Mouse (Mus musculus) brain, adult 2 months (tissue): ENCODE data around the gene Ube2e2.
"Not testable (repeated sequence)": the region's sequence is repeated elsewhere in the genome, so short reads cannot be mapped to it uniquely, and the experiment has no call there.

Experiments
- DNase-seq: peaks from one replicate; pipeline ENCODE4 v3.0.0; 2011; ENCODE audit warnings: low read depth, low spot score

Gene Ube2e2

DNA sequence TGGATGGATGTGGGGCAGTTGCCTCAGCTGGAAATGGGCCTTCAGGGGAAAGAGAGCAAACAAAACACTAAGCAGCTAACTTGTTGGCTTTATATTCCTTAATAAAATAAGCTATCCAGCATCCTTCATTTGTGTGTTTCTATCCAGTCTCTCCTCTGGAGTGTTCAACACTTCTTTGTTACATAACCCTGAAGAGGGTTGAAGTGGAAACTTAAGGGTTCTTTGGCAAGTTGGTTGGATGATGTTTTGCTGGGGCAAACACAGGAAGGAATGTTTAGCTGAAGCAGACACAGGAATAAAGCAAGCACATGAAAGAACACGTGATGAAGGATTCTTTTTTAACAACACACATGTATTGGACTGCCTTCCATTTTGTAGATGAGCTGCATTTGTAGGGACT, 256.3 kb downstream of the Ube2e2 start:
- DNase-seq, result no peak

- DNase-seq, result no peak
These were observed 265.9 kb downstream of the Ube2e2 start for GRCm38 (mm10) chr14:18628170-18628569.

GRCm38 (mm10) chr14:18618603-18619002, 275.5 kb downstream of the Ube2e2 start:
- peak; percentile 31 for DNase-seq

DNA sequence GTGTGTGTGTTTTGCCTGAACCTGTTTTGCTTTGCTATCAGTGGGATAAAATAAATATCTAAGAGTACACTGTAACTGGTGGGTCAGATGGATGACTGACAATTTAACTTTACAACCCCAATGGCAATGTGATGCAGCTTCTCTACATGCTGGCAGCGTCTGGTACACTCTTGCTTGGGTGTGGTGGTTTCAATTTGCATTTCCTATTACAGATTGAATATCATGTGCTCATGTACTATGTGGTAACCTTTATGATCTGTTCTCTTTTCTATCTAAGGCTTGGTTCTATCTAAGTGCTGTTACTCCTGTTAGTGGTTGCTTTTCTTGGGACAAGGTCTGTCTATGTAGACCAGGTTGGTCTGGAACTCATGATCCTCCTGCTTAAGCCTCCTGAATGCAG, 292.1 kb downstream of the Ube2e2 start:
- DNase-seq, result no peak

GRCm38 (mm10) chr14:18586239-18587034, 307.6 kb downstream of the Ube2e2 start:
- DNase-seq, result peak; percentile 79

GRCm38 (mm10) chr14:18581735-18582134, 312.3 kb downstream of the Ube2e2 start:
- peak; percentile 54 for DNase-seq

DNA sequence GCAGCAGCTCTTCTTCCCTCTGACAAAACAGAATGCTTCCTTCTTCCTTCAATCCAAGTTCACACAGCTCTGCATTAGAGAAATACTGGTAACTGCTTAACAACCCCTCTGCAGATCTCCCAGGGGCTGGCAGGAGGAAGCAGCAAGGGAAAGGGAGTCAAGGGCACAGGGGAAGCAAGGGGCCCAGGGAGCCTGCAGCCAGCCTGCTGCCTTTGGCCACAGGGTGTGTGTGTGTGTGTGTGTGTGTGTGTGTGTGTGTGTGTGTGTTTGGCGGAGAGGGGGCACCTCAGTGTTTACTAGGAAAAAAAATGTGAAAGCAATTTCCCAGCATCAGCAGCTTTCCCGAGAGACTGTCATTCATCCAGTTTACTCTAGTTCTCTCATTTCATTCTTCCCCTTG, 319.3 kb downstream of the Ube2e2 start:
- no peak for DNase-seq

DNA sequence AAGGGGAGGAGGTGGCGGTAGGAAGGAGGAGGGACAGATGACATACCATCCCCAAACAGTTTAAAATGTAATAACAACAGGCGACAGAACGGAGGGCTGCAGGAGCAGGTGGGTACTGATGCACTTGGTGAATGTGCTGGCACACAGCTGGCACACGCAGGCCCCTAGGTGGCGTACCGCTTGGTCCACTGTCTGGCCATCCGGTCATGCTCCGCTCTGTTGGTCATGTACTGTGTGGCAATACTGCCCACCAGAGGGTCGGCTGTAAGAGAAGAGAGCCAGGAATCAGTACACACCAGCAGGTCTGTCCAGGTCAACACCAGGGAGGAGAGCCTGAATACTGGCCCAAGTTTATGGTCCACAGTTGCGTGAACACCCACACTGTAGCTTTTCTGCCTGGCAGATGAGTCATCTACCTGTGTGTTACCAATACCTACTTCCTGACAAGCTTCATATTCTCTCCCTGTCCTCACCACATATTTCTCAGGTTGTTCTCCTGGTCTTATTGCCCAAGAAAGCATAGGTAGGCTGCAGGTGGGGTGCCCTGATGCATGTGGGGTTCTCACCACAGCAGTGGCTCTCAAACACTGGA, 319.8 kb downstream of the Ube2e2 start:
- DNase-seq, result no peak

- no peak for DNase-seq
These were observed 320.6 kb downstream of the Ube2e2 start for GRCm38 (mm10) chr14:18573286-18573956.

- DNase-seq, result no peak
These were observed 321.2 kb downstream of the Ube2e2 start for GRCm38 (mm10) chr14:18572852-18573251.

DNA sequence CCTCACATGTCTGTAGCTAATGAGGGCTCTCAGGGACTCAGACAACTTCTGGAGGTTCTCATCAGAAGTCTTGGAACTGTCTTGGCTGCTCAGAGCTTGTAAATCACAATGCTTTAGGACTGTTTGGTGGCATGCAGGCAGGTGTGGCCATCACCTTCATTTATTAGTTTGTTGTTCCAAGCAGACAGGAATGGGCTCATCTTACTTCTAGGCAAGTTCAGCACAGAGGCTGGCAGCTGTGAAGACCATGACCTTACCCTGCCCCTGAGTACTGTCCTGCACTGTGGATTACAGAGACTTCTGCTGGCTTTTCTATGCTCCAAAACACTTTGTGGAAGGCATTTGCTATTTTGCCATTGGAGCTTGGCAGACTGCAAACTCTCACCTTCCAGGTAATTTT, 324.5 kb downstream of the Ube2e2 start:
- no peak for DNase-seq

GRCm38 (mm10) chr14:18564999-18565398, 329.1 kb downstream of the Ube2e2 start:
- not testable (repeated sequence) for DNase-seq

DNA sequence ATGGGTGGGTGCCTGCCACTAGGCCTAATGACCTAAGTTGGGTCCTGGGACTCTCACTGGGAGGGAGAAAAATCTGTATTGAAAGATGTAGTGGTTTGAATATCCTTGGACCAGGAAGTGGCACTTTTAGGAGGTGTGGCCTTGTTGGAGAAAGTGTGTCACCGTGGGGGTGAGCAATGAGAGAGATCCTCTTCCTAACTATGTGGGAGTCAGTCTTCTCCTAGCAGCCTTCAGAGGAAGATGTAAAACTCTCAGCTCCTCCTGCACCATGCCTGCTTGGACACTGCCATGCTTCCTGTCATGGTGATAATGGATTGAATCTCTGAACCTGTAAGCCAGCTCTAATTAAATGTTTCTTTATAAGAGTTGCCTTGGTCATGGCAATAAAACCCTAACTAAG, 338.8 kb downstream of the Ube2e2 start:
- DNase-seq, result peak; percentile 44

DNA sequence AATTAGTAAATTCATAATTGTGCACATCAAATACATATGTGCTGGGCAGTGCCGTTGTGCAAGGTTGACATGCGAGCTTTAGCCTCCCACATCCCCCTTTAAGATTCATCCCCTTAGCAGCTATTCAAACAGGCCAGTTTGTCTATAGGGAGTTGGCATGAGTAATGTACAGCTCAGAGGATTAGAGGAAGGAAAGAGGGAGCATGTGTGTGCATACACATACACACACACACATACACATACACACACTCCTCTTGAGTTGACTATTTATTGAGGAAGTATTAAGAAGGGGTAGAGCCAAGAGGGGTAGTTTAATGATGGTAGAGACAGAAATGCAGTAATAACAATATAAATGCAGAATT, 339.5 kb downstream of the Ube2e2 start:
- no peak for DNase-seq

- DNase-seq, result peak; percentile 77
These were observed 340.0 kb downstream of the Ube2e2 start for GRCm38 (mm10) chr14:18553987-18554626.

DNA sequence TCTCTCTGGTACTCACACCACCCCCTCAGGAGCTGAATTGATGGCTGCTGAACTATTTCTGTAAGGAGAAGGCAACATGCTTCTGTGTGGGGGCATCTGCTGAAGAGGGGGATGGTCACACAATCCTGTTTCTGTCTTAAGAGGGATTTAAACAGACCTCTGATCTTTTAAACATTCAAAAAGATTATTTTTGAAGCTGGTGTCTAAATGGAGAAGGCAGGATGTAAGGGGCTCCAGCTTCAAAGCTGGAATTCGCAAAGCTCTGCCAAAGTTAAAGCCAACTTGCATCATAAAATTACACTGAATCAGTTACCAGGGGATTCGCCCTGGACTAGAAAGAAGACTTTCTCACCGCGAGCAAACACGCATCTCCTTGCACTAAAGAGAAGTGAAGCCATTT, 346.5 kb downstream of the Ube2e2 start:
- DNase-seq, result peak; percentile 78

DNA sequence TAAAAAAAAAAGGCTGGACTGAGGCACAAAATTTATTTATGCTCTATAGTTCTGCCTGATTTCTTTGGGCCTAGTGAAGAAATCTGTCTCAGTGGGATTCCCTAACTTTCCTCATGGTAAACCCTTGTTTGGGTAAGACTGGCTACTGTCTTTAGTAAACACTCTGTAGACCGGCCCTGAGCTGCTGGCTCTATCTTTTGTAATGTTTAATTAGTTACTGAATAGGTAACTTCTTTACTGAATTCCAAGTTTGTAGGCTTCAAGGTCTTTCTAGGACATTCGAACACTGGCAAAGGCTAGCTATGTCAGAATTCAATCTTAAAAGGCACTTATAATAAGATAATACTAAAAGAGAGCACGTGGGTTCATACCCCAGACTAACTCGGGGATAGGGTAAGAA, 355.0 kb downstream of the Ube2e2 start:
- DNase-seq, result not testable (repeated sequence)

DNA sequence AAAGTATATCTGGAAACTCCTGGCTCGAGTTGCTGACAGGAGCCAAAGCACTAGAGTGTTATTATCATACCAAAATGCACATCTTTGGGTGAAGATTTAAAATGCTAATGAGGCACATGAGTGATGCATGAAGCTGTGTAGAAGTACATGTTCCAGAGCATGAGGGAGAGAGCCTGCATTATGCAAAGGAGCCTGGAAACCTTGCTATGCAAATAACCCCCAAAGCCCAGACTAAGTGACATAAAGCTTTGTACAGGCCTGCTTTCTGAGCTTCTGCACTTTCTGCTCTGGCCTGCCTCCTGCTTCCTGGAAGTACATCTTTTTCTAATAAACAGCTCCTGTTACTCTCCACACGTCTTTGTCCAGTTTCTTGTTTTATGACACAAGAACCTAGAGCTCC, 363.2 kb downstream of the Ube2e2 start:
- DNase-seq, result no peak

DNA sequence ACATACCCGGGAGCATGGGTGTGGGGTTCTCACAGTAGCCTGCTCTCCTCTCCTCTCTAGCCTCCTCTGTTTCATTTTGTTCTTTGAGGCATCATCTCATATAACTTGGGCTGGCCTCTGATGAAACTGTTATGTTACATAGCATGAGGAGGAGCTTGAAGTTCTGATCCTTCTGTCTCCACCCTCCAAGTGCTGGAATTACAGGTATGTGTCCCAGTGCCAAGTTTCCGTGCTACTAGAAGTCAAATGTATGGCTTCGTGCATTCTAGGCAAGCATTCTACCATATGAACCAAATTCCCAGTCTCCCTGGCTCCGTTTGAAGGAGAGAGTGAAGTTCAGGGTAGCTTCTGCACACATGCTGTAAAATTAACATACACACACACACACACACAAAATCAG, 363.6 kb downstream of the Ube2e2 start:
- DNase-seq, result no peak
